Mouse (Mus musculus): ENCODE results near the gene Pgm2.

DNA sequence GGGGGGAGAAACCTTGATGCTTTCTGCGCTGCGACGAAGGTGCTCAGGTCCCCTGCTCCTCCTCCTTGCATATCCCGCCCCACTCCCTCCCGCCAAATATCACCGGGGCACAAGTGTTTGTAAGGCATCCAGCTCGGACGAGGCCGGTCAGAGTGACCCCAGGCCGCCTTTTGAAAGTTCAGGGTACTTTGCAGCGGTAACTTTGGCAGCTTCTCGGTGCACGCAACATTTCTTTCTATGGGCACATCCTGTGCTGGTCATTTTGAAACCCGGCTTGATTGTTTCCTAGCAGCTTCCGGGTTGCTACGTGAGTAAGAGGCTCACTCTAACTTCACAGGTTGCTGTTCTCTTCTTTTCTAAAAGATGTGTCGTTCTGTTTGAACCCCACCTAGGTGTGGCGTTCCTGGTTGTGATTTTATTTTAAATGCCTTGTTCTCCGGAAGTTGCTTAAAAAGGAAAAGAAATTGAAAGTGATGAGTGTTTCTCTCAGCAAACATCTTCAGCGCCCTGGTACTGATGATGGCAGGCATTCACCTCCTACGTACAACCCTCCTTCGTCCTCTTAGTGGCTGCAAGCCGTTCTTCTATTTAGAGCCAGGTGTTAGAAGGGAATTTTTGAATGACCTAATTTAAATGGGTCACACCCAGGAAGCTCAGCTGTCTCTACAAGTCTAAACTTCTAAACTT lies 68.1 kb downstream of the Pgm2 start:
- TF ChIP-seq CTCF (IDR thresholded peaks at IDR 0.05; ENCODE audit: insufficient read depth, low read depth, low read length), result no peak
- no peak for TF ChIP-seq POLR2A (IDR thresholded peaks at IDR 0.05; ENCODE audit: insufficient read depth, low read depth, low read length)
